Mouse (Mus musculus) testis, postnatal 14 days (tissue): ENCODE measurements around the gene Tmem202.

Source experiments
- DNase-seq: peaks from one replicate; pipeline ENCODE4 v3.0.0; 2021; ENCODE audit warnings: low spot score

Tmem202 gene

GRCm38 (mm10) chr9:59539441-59540137 lies at the start of gene Tmem202, which contains the start of gene Hexa:
TSS of gene Tmem202 (minus strand) at chr9:59539847.
TSS of gene Hexa (plus strand) at chr9:59539540.
- peak; percentile 85 for DNase-seq

- no peak for DNase-seq
These were observed 49.3 kb upstream of the Tmem202 start for GRCm38 (mm10) chr9:59588710-59589671.

GRCm38 (mm10) chr9:59588252-59588651 lies 48.6 kb upstream of the Tmem202 start:
- no peak for DNase-seq

GRCm38 (mm10) chr9:59584871-59585308 lies 45.2 kb upstream of the Tmem202 start:
- peak; percentile 64 for DNase-seq

GRCm38 (mm10) chr9:59578505-59578867 lies 38.8 kb upstream of the Tmem202 start:
- no peak for DNase-seq

GRCm38 (mm10) chr9:59577844-59578504 lies 38.3 kb upstream of the Tmem202 start, which contains the start of gene Celf6:
TSS of gene Celf6 (plus strand) at chr9:59577917.
- peak; percentile 96 for DNase-seq

- no peak for DNase-seq
These were observed 37.8 kb upstream of the Tmem202 start for GRCm38 (mm10) chr9:59577401-59577800.

GRCm38 (mm10) chr9:59571852-59572251 lies 32.2 kb upstream of the Tmem202 start:
- no peak for DNase-seq

GRCm38 (mm10) chr9:59567111-59567510 lies 27.5 kb upstream of the Tmem202 start:
- DNase-seq, result no peak

- peak; percentile 39 for DNase-seq
These were observed 26.0 kb upstream of the Tmem202 start for GRCm38 (mm10) chr9:59565600-59565999.

GRCm38 (mm10) chr9:59553719-59554118 lies 14.1 kb upstream of the Tmem202 start:
- DNase-seq, result no peak

GRCm38 (mm10) chr9:59552610-59553009 lies 13.0 kb upstream of the Tmem202 start:
- no peak for DNase-seq

GRCm38 (mm10) chr9:59551620-59552031 lies 12.0 kb upstream of the Tmem202 start:
- peak; percentile 65 for DNase-seq

GRCm38 (mm10) chr9:59551017-59551416 lies 11.4 kb upstream of the Tmem202 start:
- DNase-seq, result no peak

GRCm38 (mm10) chr9:59550077-59550476 lies 10.4 kb upstream of the Tmem202 start:
- DNase-seq, result no peak

GRCm38 (mm10) chr9:59548961-59549487 lies 9.4 kb upstream of the Tmem202 start:
- no peak for DNase-seq

- no peak for DNase-seq
These were observed 8.2 kb upstream of the Tmem202 start for GRCm38 (mm10) chr9:59547869-59548268.

- no peak for DNase-seq
These were observed 5.1 kb upstream of the Tmem202 start for GRCm38 (mm10) chr9:59544739-59545138.

- DNase-seq, result no peak
These were observed 3.2 kb upstream of the Tmem202 start for GRCm38 (mm10) chr9:59542766-59543324.

- DNase-seq, result no peak
These were observed 2.0 kb upstream of the Tmem202 start for GRCm38 (mm10) chr9:59541617-59542016.

- DNase-seq, result no peak
These were observed 2.0 kb downstream of the Tmem202 start for GRCm38 (mm10) chr9:59537651-59538050.

GRCm38 (mm10) chr9:59533889-59534288 lies 5.8 kb downstream of the Tmem202 start:
- DNase-seq, result no peak
